Mouse (Mus musculus): ENCODE measurements around the gene Gm20431.

- TF ChIP-seq CTCF (IDR thresholded peaks at IDR 0.05) (no peak), EP300 (IDR thresholded peaks at IDR 0.05) (no peak)
These were observed 1.4 kb upstream of the Gm20431 start for GRCm38 (mm10) chr2:167662713-167663112.
